ENCODE assay signal across 12 mouse cellular contexts in genomic region chr12:70729961-70730360, GRCm38 (mm10).
DNase-seq lines count a peak whose midpoint lies in the region; ATAC-seq lines count a peak whose summit lies in the region.
"Had no signal": no experiment of that assay in that cellular context is flagged by ENCODE, and none has a peak within 500 bp of the region (broad histone marks: within the 10 kb centered on the region; RNA-seq: fewer than 3 reads in every experiment).

No protein-coding gene starts in this region.

- H3K4me2 ChIP-seq in intestine, embryonic 15.5 days (replicated peaks), result no peak overlapping the region
- no peak overlapping the region for H3K4me2 ChIP-seq in intestine, embryonic 16.5 days (ENCODE audit: low read depth, low read length)
- H3K4me2 ChIP-seq: forebrain, embryonic 15.5 days had no signal

- WGBS in intestine, embryonic 15.5 days, result 36% methylated on average over 6 of the region's 6 CpGs
- WGBS in intestine, embryonic 16.5 days, result 33% methylated on average over 6 of the region's 6 CpGs

- no peaks in the 10 kb centered on the region for H3K36me3 ChIP-seq in intestine, embryonic 15.5 days
- no peaks in the 10 kb centered on the region for H3K36me3 ChIP-seq in intestine, embryonic 16.5 days (ENCODE audit: control insufficient read depth, insufficient read depth, low read length)
- H3K36me3 ChIP-seq: forebrain, embryonic 15.5 days had no signal

- no peak overlapping the region for H3K27ac ChIP-seq in intestine, embryonic 15.5 days
- no peak overlapping the region for H3K27ac ChIP-seq in intestine, embryonic 16.5 days (ENCODE audit: low read length)
- H3K27ac ChIP-seq: forebrain, embryonic 15.5 days had no signal

- no peaks in the 10 kb centered on the region for H3K4me1 ChIP-seq in intestine, embryonic 15.5 days (replicated peaks)
- no peaks in the 10 kb centered on the region for H3K4me1 ChIP-seq in intestine, embryonic 16.5 days (ENCODE audit: control insufficient read depth, insufficient read depth, low read length)
- H3K4me1 ChIP-seq: forebrain, embryonic 15.5 days had no signal

- ATAC-seq in intestine, embryonic 15.5 days, result 0 out of 2 replicates have a peak, but pooled peaks have one; percentile 34
- no peak for ATAC-seq in intestine, embryonic 16.5 days
- ATAC-seq: CD4-positive, CD25-positive, alpha-beta regulatory T cell, adult 4 months; forebrain, embryonic 15.5 days had no signal

- H3K9ac ChIP-seq in intestine, embryonic 15.5 days, result no peak overlapping the region
- no peak overlapping the region for H3K9ac ChIP-seq in intestine, embryonic 16.5 days (ENCODE audit: low read depth, low read length)
- H3K9ac ChIP-seq: forebrain, embryonic 15.5 days had no signal

- H3K9me3 ChIP-seq in intestine, embryonic 15.5 days, result no peaks in the 10 kb centered on the region
- H3K9me3 ChIP-seq in intestine, embryonic 16.5 days (ENCODE audit: control insufficient read depth, low read length), result no peaks in the 10 kb centered on the region
- H3K9me3 ChIP-seq: forebrain, embryonic 15.5 days had no signal

- no peaks in the 10 kb centered on the region for H3K27me3 ChIP-seq in intestine, embryonic 15.5 days (replicated peaks)
- no peaks in the 10 kb centered on the region for H3K27me3 ChIP-seq in intestine, embryonic 16.5 days (replicated peaks; ENCODE audit: control insufficient read depth, insufficient read depth, low read length)
- H3K27me3 ChIP-seq: forebrain, embryonic 15.5 days had no signal

- peak; percentile 52 for DNase-seq in testis, postnatal 10 days (ENCODE audit: low spot score)
- no peak for DNase-seq in testis, postnatal 14 days (ENCODE audit: low spot score)
- peak; percentile 55 to 70 for DNase-seq in kidney, postnatal 4 days
- DNase-seq in yolk sac, embryonic 10.5 days (ENCODE audit: low spot score), result peak; percentile 84
- DNase-seq in urinary bladder, postnatal 4 days (ENCODE audit: low spot score in 2 of 2), result no peak
- DNase-seq in cerebellum, adult 8-10 months, result no peak
- DNase-seq: gastrocnemius, postnatal 36 days; thymus, postnatal 25 days had no signal

- H3K4me3 ChIP-seq in intestine, embryonic 15.5 days (replicated peaks), result no peak overlapping the region
- H3K4me3 ChIP-seq in intestine, embryonic 16.5 days (ENCODE audit: low read length), result no peak overlapping the region
- H3K4me3 ChIP-seq: forebrain, embryonic 15.5 days had no signal

Comparison
In these comparisons a context has a peak if more than half of its experiments do, and no peak if none do; other contexts are left out.
1. DNase-seq: peak in testis, postnatal 10 days (single experiment), kidney, postnatal 4 days (2 of 2) and yolk sac, embryonic 10.5 days (single experiment); none in testis, postnatal 14 days (single experiment), urinary bladder, postnatal 4 days (0 of 2) and cerebellum, adult 8-10 months (single experiment).